ENCODE assay signal across 11 mouse cellular contexts in the genomic region with DNA sequence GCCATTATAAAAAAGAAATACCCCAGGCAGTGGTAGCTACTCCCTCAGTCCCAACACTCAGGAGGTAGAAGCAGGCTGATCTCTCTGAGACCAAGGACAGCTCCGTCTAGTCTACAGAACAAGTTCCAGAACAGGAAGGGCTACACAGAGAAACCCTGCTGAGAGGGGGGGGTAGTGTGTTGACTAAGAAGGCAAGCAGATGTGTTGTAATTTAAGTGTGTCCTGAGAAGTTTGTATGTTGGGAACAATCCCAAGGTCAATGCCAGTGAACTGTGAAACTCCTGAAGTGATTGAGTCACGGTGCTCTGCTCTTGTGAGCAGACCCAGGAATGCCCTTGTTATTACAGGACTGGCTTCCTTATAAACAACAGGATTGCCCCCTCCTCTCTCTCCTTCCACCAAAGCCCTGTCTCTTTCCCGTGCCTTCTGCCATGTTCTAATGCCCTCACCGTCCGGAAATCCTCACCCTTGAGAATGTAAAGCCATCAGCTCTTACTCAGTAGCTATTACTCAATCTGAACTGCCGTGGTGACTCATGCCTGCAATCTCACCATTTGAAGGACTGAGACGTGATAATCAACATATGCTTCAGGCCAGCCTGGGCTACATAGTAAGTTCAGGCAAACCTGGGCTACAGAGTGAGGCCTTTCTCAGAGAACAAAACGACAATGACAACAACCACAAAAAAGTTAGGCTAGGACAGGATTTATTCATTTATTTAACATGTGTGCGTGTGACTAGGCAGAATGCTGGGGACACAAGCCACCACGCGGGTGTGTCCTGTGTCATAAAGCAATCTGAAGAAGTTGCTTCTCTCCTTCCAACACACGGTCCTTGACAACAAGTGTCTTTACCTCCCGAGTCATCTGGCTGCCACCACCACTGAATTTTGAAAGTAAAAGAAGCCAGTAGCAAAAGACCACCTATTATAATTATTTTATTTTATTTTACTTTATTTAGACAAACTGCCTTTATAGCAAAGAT. TPM values are rescaled to one million over a fixed set of nuclear protein-coding genes. Genes with fewer than 3 reads are reported as not detected.
DNase-seq lines count a peak whose midpoint lies in the region; TF ChIP-seq lines count a peak whose summit lies in the region.
"Had no signal": no experiment of that assay in that cellular context is flagged by ENCODE, and none has a peak within 500 bp of the region (broad histone marks: within the 10 kb centered on the region; RNA-seq: fewer than 3 reads in every experiment).

No protein-coding gene starts in this region.

- no peak for TF ChIP-seq POLR2A in bone marrow macrophage, adult 2 months (IDR thresholded peaks at IDR 0.05; ENCODE audit: borderline replicate concordance, low read depth, low read length)

- H3K4me3 ChIP-seq in bone marrow macrophage, adult 2 months (ENCODE audit: insufficient read depth, low read length): no peak overlapping the region
- H3K4me3 ChIP-seq in left cerebral cortex, adult 2 months: no peak overlapping the region
- H3K4me3 ChIP-seq in embryonic facial prominence, embryonic 10.5 days: no peak overlapping the region
- H3K4me3 ChIP-seq: heart, adult 2 months; layer of hippocampus, adult 2 months had no signal

- H3K27ac ChIP-seq in bone marrow macrophage, adult 2 months (ENCODE audit: insufficient read depth, low read depth, low read length): peak overlapping the region; percentile 22; the same call in 1 of the 2 replicates
- H3K27ac ChIP-seq in left cerebral cortex, adult 2 months: no peak overlapping the region
- no peak overlapping the region for H3K27ac ChIP-seq in embryonic facial prominence, embryonic 10.5 days (replicated peaks)
- H3K27ac ChIP-seq: heart, adult 2 months; layer of hippocampus, adult 2 months had no signal

- peak; percentile 19 for DNase-seq in urinary bladder, postnatal 14 days (ENCODE audit: low spot score)
- no peak for DNase-seq in urinary bladder, postnatal 4 days (ENCODE audit: low spot score in 2 of 2)
- peak; percentile 43 to 75 for DNase-seq in kidney, postnatal 25 days
- DNase-seq in left cerebral cortex, adult 2 months (ENCODE audit: extremely low spot score in 1 of 2, low spot score in 2 of 2): no peak
- no peak for DNase-seq in embryonic facial prominence, embryonic 10.5 days (ENCODE audit: low spot score)
- DNase-seq in right cerebral cortex, adult 2 months (ENCODE audit: low spot score in 2 of 2): no peak
- DNase-seq: cerebellum, postnatal 10 days; heart, adult 2 months; thymus, postnatal 25 days had no signal

- H3K9me3 ChIP-seq in embryonic facial prominence, embryonic 10.5 days: no peaks in the 10 kb centered on the region

- no peak for TF ChIP-seq CTCF in bone marrow macrophage, adult 2 months (IDR thresholded peaks at IDR 0.05; ENCODE audit: low read depth, low read length)
- TF ChIP-seq CTCF in left cerebral cortex, adult 2 months (IDR thresholded peaks at IDR 0.05): no peak

- H3K36me3 ChIP-seq in embryonic facial prominence, embryonic 10.5 days (replicated peaks): no peaks in the 10 kb centered on the region

- H3K4me1 ChIP-seq in bone marrow macrophage, adult 2 months (ENCODE audit: control insufficient read depth, insufficient read depth, low read length): peaks cover 26% of the 10 kb centered on the region
- no peaks in the 10 kb centered on the region for H3K4me1 ChIP-seq in embryonic facial prominence, embryonic 10.5 days

- WGBS in embryonic facial prominence, embryonic 10.5 days: 81% methylated on average over 13 of the region's 13 CpGs

- intact Hi-C loops in left cerebral cortex, adult 2 months (cut with DNase I): no loop called here

- no peaks in the 10 kb centered on the region for H3K27me3 ChIP-seq in embryonic facial prominence, embryonic 10.5 days (replicated peaks; ENCODE audit: low read depth, poor library complexity, severe bottlenecking)

RNA-seq across cellular contexts. Expression of a gene that starts 12.5 kb away (rescaled TPM):
- polyA plus RNA-seq in bone marrow macrophage, adult 2 months (2012; ENCODE audit: insufficient read depth, insufficient read length, missing spikeins): 6.4 and 8.0 TPM in 2 replicates
- total RNA-seq in left cerebral cortex, adult 2 months (2021): 10 to 100 TPM in 1 of 2 experiments, 1 to 10 TPM in 1; 8.8 to 10.1 TPM
- 37.0 and 41.7 TPM in 2 replicates for polyA plus RNA-seq in embryonic facial prominence, embryonic 10.5 days (2016; fragmentation: Nextera tagmentation; extraction: Ambion mirVana)

RNA-seq across cellular contexts. Expression of a gene that starts 34.1 kb away (rescaled TPM):
- 12.8 and 13.8 TPM in 2 replicates for polyA plus RNA-seq in bone marrow macrophage, adult 2 months (2012; ENCODE audit: insufficient read depth, insufficient read length, missing spikeins)
- total RNA-seq in left cerebral cortex, adult 2 months (2021): 10 to 100 TPM; 10.4 to 10.7 TPM
- polyA plus RNA-seq in embryonic facial prominence, embryonic 10.5 days (2016; fragmentation: Nextera tagmentation; extraction: Ambion mirVana): 12.3 and 13.3 TPM in 2 replicates

RNA-seq across cellular contexts. Expression of a gene that starts 53.9 kb away (rescaled TPM):
- 18.9 and 21.2 TPM in 2 replicates for polyA plus RNA-seq in bone marrow macrophage, adult 2 months (2012; ENCODE audit: insufficient read depth, insufficient read length, missing spikeins)
- 1 to 10 TPM; 9.1 to 9.8 TPM for total RNA-seq in left cerebral cortex, adult 2 months (2021)
- polyA plus RNA-seq in embryonic facial prominence, embryonic 10.5 days (2016; fragmentation: Nextera tagmentation; extraction: Ambion mirVana): 25.9 and 27.4 TPM in 2 replicates

RNA-seq across cellular contexts. Expression of a gene that starts 57.3 kb away (rescaled TPM):
- polyA plus RNA-seq in bone marrow macrophage, adult 2 months (2012; ENCODE audit: insufficient read depth, insufficient read length, missing spikeins): 539 and 589 TPM in 2 replicates
- total RNA-seq in left cerebral cortex, adult 2 months (2021): 100 to 1,000 TPM; 430 to 458 TPM
- polyA plus RNA-seq in embryonic facial prominence, embryonic 10.5 days (2016; fragmentation: Nextera tagmentation; extraction: Ambion mirVana): 1,009 and 1,074 TPM in 2 replicates

RNA-seq across cellular contexts. Expression of a gene that starts 59.2 kb away (rescaled TPM):
- polyA plus RNA-seq in bone marrow macrophage, adult 2 months (2012; ENCODE audit: insufficient read depth, insufficient read length, missing spikeins): 140 and 155 TPM in 2 replicates
- total RNA-seq in left cerebral cortex, adult 2 months (2021): 10 to 100 TPM; 91.4 to 92.9 TPM
- polyA plus RNA-seq in embryonic facial prominence, embryonic 10.5 days (2016; fragmentation: Nextera tagmentation; extraction: Ambion mirVana): 222 TPM in 2 replicates

Comparison
In these comparisons a context has a peak if more than half of its experiments do, and no peak if none do; other contexts are left out.
1. DNase-seq: peak in urinary bladder, postnatal 14 days (single experiment) and kidney, postnatal 25 days (2 of 2); none in urinary bladder, postnatal 4 days (0 of 2), left cerebral cortex, adult 2 months (0 of 2), embryonic facial prominence, embryonic 10.5 days (single experiment) and right cerebral cortex, adult 2 months (0 of 2).